Mouse (Mus musculus): Measurements from ENCODE around the gene Bahcc1.

GRCm38 (mm10) chr11:120296305-120297144 lies 63.8 kb downstream of the Bahcc1 start:
- TF ChIP-seq EP300 (IDR thresholded peaks at IDR 0.05; ENCODE audit: low read depth) (no peak), CTCF (IDR thresholded peaks at IDR 0.05; ENCODE audit: low read depth) (no peak)
